Mouse (Mus musculus): Measurements from ENCODE around the gene Marveld2. TPM values are rescaled to one million over a fixed set of nuclear protein-coding genes. Genes with fewer than 3 reads are reported as not detected.

Gene Marveld2
- total and polyA plus RNA-seq, 2 experiments from 2014 or later, result 1.1 to 1.8 TPM

GRCm38 (mm10) chr13:100557011-100557410 lies 59.8 kb downstream of the Marveld2 start:
- DNase-seq (no peak), ATAC-seq (no peak)
- no peak overlapping the region for H3K4me3 ChIP-seq (ENCODE audit: low read depth, low read length)
- no peak for TF ChIP-seq CTCF (IDR thresholded peaks at IDR 0.05; ENCODE audit: low read depth)
- 66% methylated on average over 4 of the region's 4 CpGs for WGBS
- H3K4me2 ChIP-seq (ENCODE audit: low read depth), result no peak overlapping the region
- no peaks in the 10 kb centered on the region for H3K4me1 ChIP-seq (ENCODE audit: insufficient read depth)
- H3K9me3 ChIP-seq (ENCODE audit: low read length), result no peaks in the 10 kb centered on the region
- H3K27me3 ChIP-seq (ENCODE audit: insufficient read depth, low read length), result peaks cover 20% of the 10 kb centered on the region; the same call in 1 of the 2 replicates
- no peaks in the 10 kb centered on the region for H3K36me3 ChIP-seq (ENCODE audit: insufficient read depth)
- no peak overlapping the region for H3K27ac ChIP-seq (ENCODE audit: low read depth, low read length)
- no peak overlapping the region for H3K9ac ChIP-seq

DNA sequence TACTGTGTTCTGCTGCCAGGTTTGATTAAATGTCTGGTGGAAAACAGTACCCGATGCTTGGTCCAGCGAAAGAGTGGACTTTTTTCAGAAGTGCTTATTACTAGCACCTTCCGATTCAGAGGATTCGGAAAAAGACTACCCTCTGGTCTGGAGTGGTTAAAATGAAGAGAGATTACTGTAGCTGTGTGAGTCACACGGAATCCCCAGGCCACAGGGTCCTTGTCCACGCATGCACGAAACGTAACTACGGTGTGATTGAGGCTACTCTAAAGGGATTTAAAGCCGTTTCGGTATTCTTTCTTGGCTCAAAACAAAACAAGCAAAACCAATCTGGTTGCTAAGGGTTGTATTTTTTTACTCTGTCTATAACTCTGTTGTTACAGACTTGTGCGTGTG lies 63.7 kb downstream of the Marveld2 start:
- DNase-seq, result peak; percentile 15
- 3% methylated on average over 12 of the region's 12 CpGs for WGBS
- no peak overlapping the region for H3K27ac ChIP-seq (ENCODE audit: low read depth, low read length)
- ATAC-seq, result no peak
- no peaks in the 10 kb centered on the region for H3K36me3 ChIP-seq (ENCODE audit: insufficient read depth)
- H3K4me2 ChIP-seq (ENCODE audit: low read depth), result peak overlapping the region; percentile 99
- no peak for TF ChIP-seq CTCF (IDR thresholded peaks at IDR 0.05; ENCODE audit: low read depth)
- no peaks in the 10 kb centered on the region for H3K9me3 ChIP-seq (ENCODE audit: low read length)
- H3K27me3 ChIP-seq (ENCODE audit: insufficient read depth, low read length), result peaks cover 36% of the 10 kb centered on the region
- H3K4me1 ChIP-seq (ENCODE audit: insufficient read depth), result peaks cover 4% of the 10 kb centered on the region; the same call in 1 of the 2 replicates
- peak overlapping the region; percentile 50; the same call in 1 of the 2 replicates for H3K9ac ChIP-seq
- H3K4me3 ChIP-seq (ENCODE audit: low read depth, low read length), result peak overlapping the region; percentile 69

GRCm38 (mm10) chr13:100552369-100553041 lies 64.3 kb downstream of the Marveld2 start, which contains the start of gene Ocln:
Ocln (minus strand) TSS chr13:100552718.
- H3K4me2 ChIP-seq (ENCODE audit: low read depth), result peak within 1 kb of the TSS; percentile 99
- ATAC-seq (peak; percentile 78), DNase-seq (peak; percentile 16)
- H3K9me3 ChIP-seq (ENCODE audit: low read length), result no peaks in the 10 kb centered on the region
- no peak within 1 kb of the TSS for H3K27ac ChIP-seq (ENCODE audit: low read depth, low read length)
- H3K4me1 ChIP-seq (ENCODE audit: insufficient read depth), result peaks cover 4% of the 10 kb centered on the region; the same call in 1 of the 2 replicates
- peak within 1 kb of the TSS; percentile 69 for H3K4me3 ChIP-seq (ENCODE audit: low read depth, low read length)
- H3K27me3 ChIP-seq (ENCODE audit: insufficient read depth, low read length), result peaks cover 36% of the 10 kb centered on the region
- no peaks in the 10 kb centered on the region for H3K36me3 ChIP-seq (ENCODE audit: insufficient read depth)
- WGBS, result 5% methylated on average over 45 of the region's 45 CpGs
- TF ChIP-seq CTCF (IDR thresholded peaks at IDR 0.05; ENCODE audit: low read depth), result no peak
- H3K9ac ChIP-seq, result peak within 1 kb of the TSS; percentile 50

- peaks cover 4% of the 10 kb centered on the region; the same call in 1 of the 2 replicates for H3K4me1 ChIP-seq (ENCODE audit: insufficient read depth)
- H3K36me3 ChIP-seq (ENCODE audit: insufficient read depth), result no peaks in the 10 kb centered on the region
- DNase-seq (no peak), ATAC-seq (peak; percentile 71)
- H3K27me3 ChIP-seq (ENCODE audit: insufficient read depth, low read length), result peaks cover 36% of the 10 kb centered on the region
- H3K4me2 ChIP-seq (ENCODE audit: low read depth), result peak overlapping the region; percentile 99
- TF ChIP-seq CTCF (IDR thresholded peaks at IDR 0.05; ENCODE audit: low read depth), result no peak
- H3K9me3 ChIP-seq (ENCODE audit: low read length), result no peaks in the 10 kb centered on the region
- peak overlapping the region; percentile 50 for H3K9ac ChIP-seq
- no peak overlapping the region for H3K27ac ChIP-seq (ENCODE audit: low read depth, low read length)
- H3K4me3 ChIP-seq (ENCODE audit: low read depth, low read length), result peak overlapping the region; percentile 69
- 9% methylated on average over 31 of the region's 35 CpGs for WGBS
Observed at GRCm38 (mm10) chr13:100552009-100552368, 64.8 kb downstream of the Marveld2 start.

DNA sequence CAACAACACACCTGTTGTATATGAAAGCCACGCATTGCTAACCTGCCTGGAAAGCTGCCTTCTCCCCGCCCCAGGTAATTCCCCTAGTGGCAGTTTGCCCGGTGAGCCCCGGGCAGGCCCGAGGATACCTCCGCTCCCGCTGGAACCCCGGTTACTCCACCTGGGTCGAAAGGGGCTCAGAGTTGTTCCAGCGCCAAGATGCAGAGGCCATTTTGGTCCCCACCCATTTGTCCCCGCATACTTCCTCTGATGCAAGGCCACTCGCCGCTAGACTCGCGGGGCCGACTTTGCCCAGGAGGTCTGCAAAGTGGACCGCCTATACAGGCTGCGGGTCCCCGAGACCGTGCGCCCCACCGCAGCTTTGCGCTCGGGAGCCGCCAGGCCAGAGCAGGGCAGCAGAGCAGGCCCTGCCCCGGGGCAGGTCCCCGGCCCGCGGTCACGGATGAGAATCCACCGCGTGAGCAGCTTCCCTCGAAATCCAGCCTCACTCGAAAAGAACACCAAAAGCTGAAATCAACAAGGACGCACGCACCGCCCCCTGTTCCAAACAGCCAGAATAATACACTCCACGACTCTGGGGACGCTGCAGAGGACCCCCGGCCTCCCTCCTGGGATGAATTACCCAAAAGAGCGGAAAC lies 65.3 kb downstream of the Marveld2 start:
- Histone ChIP-seq H3K27ac (ENCODE audit: low read depth, low read length) (no peak overlapping the region), H3K9ac (peak overlapping the region; percentile 50), H3K4me1 (ENCODE audit: insufficient read depth) (peaks cover 4% of the 10 kb centered on the region; the same call in 1 of the 2 replicates), H3K36me3 (ENCODE audit: insufficient read depth) (no peaks in the 10 kb centered on the region), H3K4me3 (ENCODE audit: low read depth, low read length) (peak overlapping the region; percentile 69), H3K4me2 (ENCODE audit: low read depth) (peak overlapping the region; percentile 99), H3K9me3 (ENCODE audit: low read length) (0 out of 2 replicates have a peak, but pooled peaks cover 4% of the 10 kb centered on the region), H3K27me3 (ENCODE audit: insufficient read depth, low read length) (peaks cover 36% of the 10 kb centered on the region)
- DNase-seq, result peak; percentile 24
- whole genome bisulfite sequencing, result 2% methylated on average over 41 of the region's 41 CpGs
- ATAC-seq, result peak; percentile 28
- no peak for TF ChIP-seq CTCF (IDR thresholded peaks at IDR 0.05; ENCODE audit: low read depth)

- WGBS, result 85% methylated on average over 5 of the region's 5 CpGs
- Histone ChIP-seq H3K4me2 (ENCODE audit: low read depth) (no peak overlapping the region), H3K4me1 (ENCODE audit: insufficient read depth) (peaks cover 4% of the 10 kb centered on the region; the same call in 1 of the 2 replicates), H3K9me3 (ENCODE audit: low read length) (0 out of 2 replicates have a peak, but pooled peaks cover 4% of the 10 kb centered on the region), H3K36me3 (ENCODE audit: insufficient read depth) (no peaks in the 10 kb centered on the region), H3K27me3 (ENCODE audit: insufficient read depth, low read length) (peaks cover 18% of the 10 kb centered on the region), H3K4me3 (ENCODE audit: low read depth, low read length) (no peak overlapping the region), H3K9ac (no peak overlapping the region), H3K27ac (ENCODE audit: low read depth, low read length) (no peak overlapping the region)
- ATAC-seq (no peak), DNase-seq (no peak)
- no peak for TF ChIP-seq CTCF (IDR thresholded peaks at IDR 0.05; ENCODE audit: low read depth)
Observed at GRCm38 (mm10) chr13:100547269-100547668, 69.5 kb downstream of the Marveld2 start.

Other genes starting within 250 kb of the Marveld2 start
- 0.08 and 0.10 TPM in 2 replicates for gene Naip1, start 164.1 kb downstream of the Marveld2 start, total RNA-seq (2014; rRNA removed)
- gene Naip1, start 164.1 kb downstream of the Marveld2 start, polyA plus RNA-seq (2015; fragmentation: Nextera tagmentation; extraction: Ambion mirVana), result 0.03 and 0.08 TPM in 2 replicates
- 41.5 and 44.9 TPM in 2 replicates for gene Gtf2h2, start 124.4 kb downstream of the Marveld2 start, total RNA-seq (2014; rRNA removed)
- gene Gtf2h2, start 124.4 kb downstream of the Marveld2 start, polyA plus RNA-seq (2015; fragmentation: Nextera tagmentation; extraction: Ambion mirVana), result 47.6 and 58.8 TPM in 2 replicates
- gene Ocln, start 64.3 kb downstream of the Marveld2 start, total RNA-seq (2014; rRNA removed), result 13.5 and 15.8 TPM in 2 replicates
- 8.2 and 11.7 TPM in 2 replicates for gene Ocln, start 64.3 kb downstream of the Marveld2 start, polyA plus RNA-seq (2015; fragmentation: Nextera tagmentation; extraction: Ambion mirVana)
- gene Ak6, start 34.0 kb upstream of the Marveld2 start, total RNA-seq (2014; rRNA removed), result 162 and 212 TPM in 2 replicates
- gene Ak6, start 34.0 kb upstream of the Marveld2 start, polyA plus RNA-seq (2015; fragmentation: Nextera tagmentation; extraction: Ambion mirVana), result 401 and 512 TPM in 2 replicates
- 22.2 and 28.2 TPM in 2 replicates for gene Rad17, start 34.1 kb upstream of the Marveld2 start, total RNA-seq (2014; rRNA removed)
- 11.3 and 13.3 TPM in 2 replicates for gene Rad17, start 34.1 kb upstream of the Marveld2 start, polyA plus RNA-seq (2015; fragmentation: Nextera tagmentation; extraction: Ambion mirVana)
- gene Taf9, start 34.6 kb upstream of the Marveld2 start, total RNA-seq (2014; rRNA removed), result 50.1 and 50.8 TPM in 2 replicates
- 40.8 and 57.6 TPM in 2 replicates for gene Taf9, start 34.6 kb upstream of the Marveld2 start, polyA plus RNA-seq (2015; fragmentation: Nextera tagmentation; extraction: Ambion mirVana)
- 0.19 and 1.0 TPM in 2 replicates for gene Ccdc125, start 52.7 kb upstream of the Marveld2 start, total RNA-seq (2014; rRNA removed)
- gene Ccdc125, start 52.7 kb upstream of the Marveld2 start, polyA plus RNA-seq (2015; fragmentation: Nextera tagmentation; extraction: Ambion mirVana), result 0.80 and 1.3 TPM in 2 replicates
- 38.0 and 48.2 TPM in 2 replicates for gene Cdk7, start 114.0 kb upstream of the Marveld2 start, total RNA-seq (2014; rRNA removed)
- gene Cdk7, start 114.0 kb upstream of the Marveld2 start, polyA plus RNA-seq (2015; fragmentation: Nextera tagmentation; extraction: Ambion mirVana), result 36.5 and 40.9 TPM in 2 replicates
- gene Mrps36, start 127.7 kb upstream of the Marveld2 start, total RNA-seq (2014; rRNA removed), result 33.0 and 63.9 TPM in 2 replicates
- 151 and 181 TPM in 2 replicates for gene Mrps36, start 127.7 kb upstream of the Marveld2 start, polyA plus RNA-seq (2015; fragmentation: Nextera tagmentation; extraction: Ambion mirVana)
- gene Cenph, start 158.9 kb upstream of the Marveld2 start, total RNA-seq (2014; rRNA removed), result 3.5 and 4.9 TPM in 2 replicates
- gene Cenph, start 158.9 kb upstream of the Marveld2 start, polyA plus RNA-seq (2015; fragmentation: Nextera tagmentation; extraction: Ambion mirVana), result 6.8 and 7.7 TPM in 2 replicates
- gene Ccnb1, start 169.6 kb upstream of the Marveld2 start, total RNA-seq (2014; rRNA removed), result 16.5 and 17.1 TPM in 2 replicates
- gene Ccnb1, start 169.6 kb upstream of the Marveld2 start, polyA plus RNA-seq (2015; fragmentation: Nextera tagmentation; extraction: Ambion mirVana), result 22.8 and 26.2 TPM in 2 replicates
- 44.8 and 59.7 TPM in 2 replicates for gene Slc30a5, start 216.5 kb upstream of the Marveld2 start, total RNA-seq (2014; rRNA removed)
- gene Slc30a5, start 216.5 kb upstream of the Marveld2 start, polyA plus RNA-seq (2015; fragmentation: Nextera tagmentation; extraction: Ambion mirVana), result 16.9 and 23.0 TPM in 2 replicates